Mouse (Mus musculus) ovary, postnatal 14 days (tissue): ENCODE measurements at regions not wholly inside any gene's neighbourhood (a gene's known extent, or its start where the extent isn't known, plus 50 kb on each side); places are given as distances from the start of the nearest gene placed in this dataset.
"Not testable (repeated sequence)": the region's sequence is repeated elsewhere in the genome, so short reads cannot be mapped to it uniquely, and the experiment has no call there.

ENCODE experiments used
- DNase-seq: peaks from one replicate; pipeline ENCODE4 v3.0.0; 2022; ENCODE audit warnings: low spot score

GRCm38 (mm10) chr3:31508471-31508870, 198.3 kb upstream of the Slc7a14 start:
- no peak for DNase-seq

- DNase-seq = no peak
Measured at GRCm38 (mm10) chr3:31499201-31499968, 189.2 kb upstream of the Slc7a14 start.

DNA sequence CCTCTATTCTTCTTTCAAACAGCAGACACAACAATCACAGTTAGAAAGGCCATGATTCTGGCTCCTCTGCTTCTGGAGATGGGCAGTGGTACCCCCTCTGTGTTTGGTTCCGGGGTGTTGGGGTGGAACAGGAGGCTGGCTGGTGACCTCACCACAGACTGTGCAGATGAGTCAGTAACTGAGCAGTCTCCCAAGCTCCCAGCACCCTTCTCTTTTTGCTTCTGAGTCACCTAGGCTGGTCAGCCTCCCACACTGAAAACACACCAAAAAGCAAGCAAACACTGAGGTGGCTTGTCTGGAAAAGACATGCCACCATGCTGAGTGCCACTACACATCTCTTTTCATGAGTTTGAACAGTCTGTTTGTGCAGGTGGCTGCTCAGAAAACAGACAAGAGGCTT, 185.1 kb upstream of the Slc7a14 start:
- DNase-seq = no peak

DNA sequence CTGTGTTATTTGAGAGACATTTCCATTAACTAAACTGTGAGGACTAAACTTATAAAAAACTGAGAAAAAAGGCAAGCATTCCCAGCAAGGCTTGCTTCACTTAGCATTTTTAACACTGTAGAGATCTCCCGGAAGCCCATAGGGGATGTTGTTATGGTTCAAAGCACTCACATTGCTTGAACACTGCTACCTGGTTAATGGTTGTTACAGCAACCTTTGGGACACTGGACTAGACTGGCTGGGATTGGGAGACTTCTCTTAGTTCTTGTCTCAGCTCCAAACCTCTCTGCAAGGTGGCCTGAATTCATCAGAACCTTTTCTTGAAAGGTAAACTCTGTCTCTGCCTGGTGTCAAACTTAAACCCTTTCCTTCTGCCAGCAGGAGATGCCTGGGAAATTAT, 184.5 kb upstream of the Slc7a14 start:
- no peak for DNase-seq

GRCm38 (mm10) chr3:31491736-31492135, 181.6 kb upstream of the Slc7a14 start:
- not testable (repeated sequence) for DNase-seq

- no peak for DNase-seq
Measured at GRCm38 (mm10) chr3:31487596-31487995, 177.4 kb upstream of the Slc7a14 start.

GRCm38 (mm10) chr3:31481964-31482363, 171.8 kb upstream of the Slc7a14 start:
- no peak for DNase-seq

- DNase-seq = no peak
Measured at GRCm38 (mm10) chr3:31467882-31468281, 157.7 kb upstream of the Slc7a14 start.

- DNase-seq = no peak
Measured at GRCm38 (mm10) chr3:31464260-31464659, 154.1 kb upstream of the Slc7a14 start.

GRCm38 (mm10) chr3:31459456-31459855, 149.3 kb upstream of the Slc7a14 start:
- peak; percentile 31 for DNase-seq

- DNase-seq = no peak
Measured at GRCm38 (mm10) chr3:31457938-31458337, 147.8 kb upstream of the Slc7a14 start.

GRCm38 (mm10) chr3:31455031-31455430, 144.9 kb upstream of the Slc7a14 start:
- no peak for DNase-seq

DNA sequence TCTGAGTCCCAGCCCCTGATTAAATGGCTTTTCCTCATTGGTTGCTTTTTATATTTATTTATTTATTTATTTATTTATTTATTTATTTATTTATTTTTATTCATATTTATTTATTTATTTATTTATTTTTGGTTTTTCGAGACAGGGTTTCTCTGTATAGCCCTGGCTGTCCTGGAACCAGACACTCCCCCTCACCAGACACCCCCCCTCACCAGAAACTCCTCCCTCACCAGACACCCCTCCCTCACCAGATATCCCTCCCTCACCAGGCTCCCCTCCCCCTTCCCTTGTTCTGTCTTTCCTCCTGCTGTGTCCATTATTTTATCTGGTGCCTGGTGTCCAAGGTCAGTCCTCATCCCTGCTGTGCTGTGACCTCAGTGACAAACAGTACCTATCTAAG, 134.7 kb upstream of the Slc7a14 start:
- DNase-seq = no peak

DNA sequence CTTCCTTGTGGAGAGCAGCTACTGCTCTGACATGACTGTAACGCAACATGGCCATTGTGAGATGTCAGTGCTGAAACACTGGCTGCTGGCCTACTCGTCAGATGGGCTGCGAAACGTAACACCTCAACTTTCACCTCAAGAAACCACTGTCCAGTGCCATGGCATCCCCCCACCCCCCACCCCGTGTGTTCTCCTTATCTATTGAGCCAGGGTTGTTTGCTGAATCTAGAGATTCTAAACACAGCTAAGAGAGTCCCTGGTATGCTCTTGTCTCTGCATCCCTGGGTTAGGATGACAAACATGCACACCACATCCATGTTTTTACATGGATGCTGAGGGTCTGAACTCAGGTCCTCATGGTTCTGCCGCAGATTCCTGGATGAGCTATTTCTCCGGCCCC, 134.1 kb upstream of the Slc7a14 start:
- DNase-seq = no peak

GRCm38 (mm10) chr3:31443894-31444293, 133.7 kb upstream of the Slc7a14 start:
- DNase-seq = no peak

DNA sequence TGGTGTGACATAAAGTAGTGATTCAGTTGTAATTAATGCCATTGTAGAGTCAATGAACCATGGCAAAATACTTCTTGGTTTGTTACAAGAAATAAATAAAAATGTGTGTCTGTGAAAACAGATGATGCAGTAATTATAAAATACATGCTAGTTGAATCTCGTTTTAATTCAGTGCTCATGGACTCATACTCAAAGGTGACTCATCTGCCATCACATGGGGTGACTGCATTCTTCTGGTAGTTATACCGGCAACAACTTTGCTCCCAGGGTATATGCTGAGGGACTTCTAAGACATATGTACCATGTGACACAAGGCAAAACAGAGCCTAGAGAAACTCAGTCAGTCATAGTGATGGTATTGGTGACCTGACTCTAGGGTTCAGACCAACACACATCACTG, 130.1 kb upstream of the Slc7a14 start:
- DNase-seq = no peak

GRCm38 (mm10) chr3:31437970-31438369, 127.8 kb upstream of the Slc7a14 start:
- DNase-seq = no peak

GRCm38 (mm10) chr3:31435204-31435963, 125.2 kb upstream of the Slc7a14 start:
- DNase-seq = no peak

GRCm38 (mm10) chr3:31433201-31433600, 123.0 kb upstream of the Slc7a14 start:
- DNase-seq = no peak

DNA sequence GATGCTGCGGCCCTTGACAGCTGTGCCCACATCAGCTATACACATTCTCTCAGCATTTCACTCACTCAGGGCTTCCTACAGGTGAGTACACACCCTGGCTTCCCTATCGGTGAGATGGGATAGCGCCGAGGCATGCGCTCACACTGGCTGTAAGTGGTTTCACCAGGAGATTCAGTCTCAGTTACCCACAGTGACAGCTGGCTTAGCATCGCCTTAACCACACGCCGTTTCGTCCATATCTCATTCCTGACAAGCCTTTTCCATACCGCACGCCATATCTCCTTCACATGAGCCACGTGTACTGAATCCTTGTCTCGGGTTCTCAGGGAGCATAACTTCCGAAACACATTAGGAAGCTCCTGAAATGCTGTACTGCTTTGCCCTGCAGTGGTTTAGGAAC, 113.3 kb upstream of the Slc7a14 start:
- no peak for DNase-seq

GRCm38 (mm10) chr3:31408802-31409201, 98.6 kb upstream of the Slc7a14 start:
- DNase-seq = no peak

DNA sequence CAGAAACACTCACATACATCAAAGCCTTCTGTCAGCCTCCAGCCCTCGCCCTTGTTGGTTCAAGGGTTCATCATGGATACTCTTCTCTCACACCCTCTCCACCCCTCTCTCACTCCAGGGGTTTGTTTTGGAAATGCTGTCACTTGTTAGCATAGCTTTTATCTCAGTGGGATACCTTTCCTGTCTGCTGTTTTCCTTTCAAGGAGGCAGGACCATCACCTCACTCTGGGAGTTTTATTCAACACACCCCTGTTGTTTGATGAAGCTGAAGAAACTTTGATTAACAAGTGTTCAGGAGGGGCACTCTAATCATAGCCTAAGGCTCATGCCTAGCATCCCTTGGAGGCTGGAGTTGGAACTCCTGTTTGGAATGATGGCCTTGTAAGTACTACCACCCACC, 95.7 kb upstream of the Slc7a14 start:
- DNase-seq = no peak

DNA sequence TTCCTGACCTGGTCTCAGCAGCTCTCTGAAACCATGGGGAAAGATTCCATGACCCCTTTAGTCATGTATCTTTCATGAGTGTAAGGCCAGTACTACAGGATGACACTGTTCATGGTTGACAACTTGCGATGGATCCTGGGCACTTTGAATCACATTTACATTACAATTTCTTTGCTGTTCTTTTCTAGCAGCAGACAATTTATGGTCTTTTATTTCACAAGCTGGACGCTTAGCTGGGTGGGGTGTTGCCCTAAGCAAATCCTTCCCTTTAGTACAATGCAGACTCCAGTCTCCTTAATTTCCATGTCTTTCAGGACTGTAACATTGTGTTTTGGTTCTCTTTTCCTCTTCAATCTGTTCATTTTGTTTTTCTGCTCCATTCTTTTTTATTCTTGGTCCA, 89.0 kb upstream of the Slc7a14 start:
- DNase-seq = no peak

DNA sequence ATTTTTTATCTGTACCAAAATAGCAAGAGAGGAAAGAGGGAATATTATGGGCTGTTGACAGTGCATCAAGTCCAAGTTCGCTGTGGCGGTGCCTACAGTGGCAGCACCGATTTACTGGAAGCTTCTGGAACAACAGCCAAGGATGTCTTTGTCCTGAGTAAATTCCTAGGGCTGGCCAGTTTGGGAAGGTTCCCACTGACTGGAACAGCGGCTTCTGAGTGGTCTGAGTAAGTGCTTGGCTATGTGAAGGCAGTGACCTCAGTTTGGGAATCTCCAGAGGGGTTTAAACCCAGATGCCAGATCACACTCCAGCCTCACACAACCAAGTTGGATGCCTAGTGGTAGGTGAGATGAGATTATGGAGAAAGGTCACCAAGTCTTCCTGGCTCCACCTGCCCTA, 84.4 kb upstream of the Slc7a14 start:
- no peak for DNase-seq
